Mouse (Mus musculus) small intestine, adult 2 months (tissue): ENCODE measurements around the gene Snupn.

ENCODE experiments used
- CTCF ChIP-seq: fragments of 200-500 bp; IDR thresholded peaks from 2 replicates; pipeline ENCODE4 v1.5.1; 2012; ENCODE audit warnings: low read depth, mild to moderate bottlenecking, control low read depth, inconsistent platforms, low read length, moderate library complexity, mixed read lengths; ENCODE audit not compliant: insufficient replicate concordance, insufficient read length; ENCODE audit errors: extremely low read depth
- POLR2A ChIP-seq: fragments of 200-500 bp; IDR thresholded peaks from 2 replicates; pipeline ENCODE4 v1.6.1; 2012; ENCODE audit warnings: low read depth, mild to moderate bottlenecking, control low read depth, inconsistent platforms, low read length, moderate library complexity

- no peak for TF ChIP-seq POLR2A
- TF ChIP-seq CTCF, result no peak
These were observed 13.2 kb upstream of the Snupn start, which contains the start of gene Imp3 for GRCm38 (mm10) chr9:56937223-56938160.
